Mouse (Mus musculus) activated CD4-positive, CD25-positive, alpha-beta regulatory T cell, adult 4 months (primary cell): ENCODE data around the gene Zfp385b. TPM values are rescaled to one million over a fixed set of nuclear protein-coding genes. Genes with fewer than 3 reads are reported as not detected.

Experiments
- ATAC-seq: one replicate; pipeline ENCODE4 v1.8.0; 2017
- polyA plus RNA-seq, 2 experiments: library from polyadenylated mRNA; unstranded; fragments of 100-300 nt; shearing (Covaris generic); gene quantifications; one replicate each; pipeline ENCODE4 v1.2.1; 2017

Gene Zfp385b
- under 1 TPM in 1 of 2 experiments, not detected in 1; 0.41 TPM for polyA plus RNA-seq

DNA sequence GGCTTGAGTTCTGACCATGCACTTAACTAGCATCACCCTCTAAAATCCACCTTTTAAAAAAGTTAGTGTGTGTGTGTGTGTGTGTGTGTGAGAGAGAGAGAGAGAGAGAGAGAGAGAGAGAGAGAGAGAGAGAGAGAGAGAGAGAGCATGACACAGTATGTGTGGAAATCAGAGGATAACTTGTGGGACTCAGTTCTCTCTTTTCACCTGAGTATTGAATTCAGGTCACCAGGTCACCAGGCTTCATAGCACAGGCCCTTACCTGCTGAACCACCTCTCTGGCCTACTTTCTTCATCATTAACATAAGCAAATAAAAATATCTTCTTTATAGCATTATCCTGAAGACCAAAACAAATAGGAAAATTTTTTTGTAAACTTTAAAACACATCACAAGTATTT lies at the start of gene Zfp385b:
Zfp385b (minus strand) TSS at position 101 of the 400 bp plus-strand sequence.
- no peak for ATAC-seq

DNA sequence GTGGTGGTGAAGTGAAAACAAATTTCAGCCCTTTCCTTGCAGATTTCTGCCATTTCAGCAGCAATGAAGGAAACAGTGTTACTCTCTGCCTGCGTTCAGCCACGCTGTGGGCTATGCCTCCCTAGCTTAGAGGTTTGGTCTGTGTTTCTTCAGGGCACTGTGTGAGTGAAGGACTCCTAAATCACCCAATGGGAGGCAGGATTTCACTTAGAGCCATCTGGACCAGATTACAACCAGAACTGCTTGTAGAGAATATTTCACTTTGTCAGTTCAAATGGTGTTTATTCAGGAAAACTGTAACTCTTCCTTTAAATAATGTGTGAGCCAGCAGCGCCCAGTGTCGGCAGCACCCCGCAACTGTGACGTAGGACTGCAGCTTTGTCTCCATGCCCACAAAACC lies 44.5 kb upstream of the Zfp385b start:
- no peak for ATAC-seq

DNA sequence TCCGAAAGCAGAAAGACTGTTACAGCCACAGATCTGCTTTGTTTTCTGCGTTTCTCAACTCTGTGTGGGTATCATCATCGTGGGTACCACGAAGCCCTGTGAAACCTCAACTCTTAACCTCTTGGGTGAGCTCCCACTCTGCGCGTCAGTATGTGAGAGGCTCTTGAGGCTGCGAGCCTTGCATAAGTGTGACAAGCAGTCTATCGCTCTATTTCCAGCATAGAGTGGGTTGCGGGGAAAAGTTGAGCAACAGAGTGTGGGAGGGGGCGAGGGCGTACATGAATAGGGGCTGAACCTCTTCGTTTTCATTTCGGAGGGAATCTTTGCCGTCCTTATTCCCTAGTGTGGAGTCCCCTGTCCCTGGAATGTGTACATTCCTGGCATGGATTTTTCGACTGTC lies 44.1 kb upstream of the Zfp385b start:
- no peak for ATAC-seq

DNA sequence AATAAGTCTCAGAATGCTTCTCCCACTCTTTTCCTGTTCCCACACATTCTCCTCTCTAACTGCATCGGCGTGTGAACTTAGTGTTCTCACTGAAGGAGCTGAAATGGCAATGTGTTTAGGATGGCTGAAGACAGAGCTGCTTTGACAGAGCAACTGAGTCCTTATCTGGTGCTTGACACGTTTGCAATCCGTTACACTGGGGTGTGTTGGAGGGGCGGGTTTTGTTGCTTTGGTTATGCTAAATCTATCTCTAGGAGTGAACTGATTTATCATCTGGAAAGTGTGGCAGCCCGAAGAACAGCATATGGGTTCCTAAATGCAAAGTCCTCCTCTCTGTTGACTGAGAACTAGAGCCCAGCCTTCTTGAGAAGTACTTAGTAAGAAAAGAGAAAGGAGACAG lies 22.0 kb upstream of the Zfp385b start:
- ATAC-seq = no peak

DNA sequence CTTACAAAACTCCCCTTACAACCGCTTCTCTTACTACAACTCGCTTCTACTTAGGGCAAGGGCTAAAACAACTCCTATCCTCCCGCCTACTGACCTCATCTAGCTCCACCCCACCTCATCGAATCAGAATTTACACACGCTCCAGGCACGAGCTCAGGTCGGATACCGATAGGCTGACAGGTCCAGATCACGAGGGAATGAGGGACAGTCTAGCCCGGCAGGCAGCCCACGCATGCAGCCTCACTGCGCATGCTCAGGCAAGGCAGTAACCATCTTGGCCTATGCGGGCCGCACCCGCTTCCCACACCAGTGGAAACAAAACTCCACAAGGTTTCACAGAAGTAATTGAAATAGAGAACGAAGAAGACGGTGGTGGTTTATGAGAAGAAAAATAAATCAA lies 20.1 kb upstream of the Zfp385b start:
- ATAC-seq = no peak

DNA sequence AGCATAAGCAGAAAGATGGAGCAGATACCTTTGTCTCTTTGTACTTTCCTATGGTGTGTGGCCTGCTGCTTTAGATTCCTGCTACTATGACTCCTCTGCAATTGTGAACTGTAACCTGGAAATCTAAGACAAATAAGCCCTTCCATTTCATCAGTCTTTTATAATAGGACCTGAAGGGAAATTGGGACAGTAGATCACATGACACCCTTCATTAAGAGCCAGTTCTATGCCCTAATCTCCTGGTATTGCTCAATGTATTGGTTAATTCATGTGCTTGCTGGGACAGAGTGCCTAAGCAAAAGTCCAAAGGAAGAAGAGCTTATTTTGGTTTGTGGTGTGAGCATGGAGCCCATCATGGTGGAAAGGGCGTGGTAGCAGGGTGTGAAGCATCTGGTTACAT lies 19.2 kb upstream of the Zfp385b start:
- no peak for ATAC-seq

DNA sequence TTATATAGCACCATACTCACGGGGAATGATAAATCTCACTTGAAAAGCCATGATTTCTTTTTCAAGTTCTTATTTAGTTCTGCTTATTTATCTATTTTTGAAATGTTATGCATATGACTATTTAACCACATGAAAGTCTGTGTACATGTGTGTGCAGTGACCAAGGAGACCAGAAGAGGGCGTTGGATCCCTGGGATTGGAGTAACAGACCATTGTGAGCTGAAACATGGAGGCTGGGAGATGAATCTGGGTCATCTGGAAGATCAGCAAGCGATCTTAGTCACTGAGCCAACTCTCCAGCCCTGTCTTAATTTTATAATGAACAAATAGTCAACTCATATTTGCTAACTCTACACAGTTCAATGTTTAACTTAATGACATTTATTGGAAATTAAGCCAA lies 16.3 kb upstream of the Zfp385b start:
- ATAC-seq = no peak

DNA sequence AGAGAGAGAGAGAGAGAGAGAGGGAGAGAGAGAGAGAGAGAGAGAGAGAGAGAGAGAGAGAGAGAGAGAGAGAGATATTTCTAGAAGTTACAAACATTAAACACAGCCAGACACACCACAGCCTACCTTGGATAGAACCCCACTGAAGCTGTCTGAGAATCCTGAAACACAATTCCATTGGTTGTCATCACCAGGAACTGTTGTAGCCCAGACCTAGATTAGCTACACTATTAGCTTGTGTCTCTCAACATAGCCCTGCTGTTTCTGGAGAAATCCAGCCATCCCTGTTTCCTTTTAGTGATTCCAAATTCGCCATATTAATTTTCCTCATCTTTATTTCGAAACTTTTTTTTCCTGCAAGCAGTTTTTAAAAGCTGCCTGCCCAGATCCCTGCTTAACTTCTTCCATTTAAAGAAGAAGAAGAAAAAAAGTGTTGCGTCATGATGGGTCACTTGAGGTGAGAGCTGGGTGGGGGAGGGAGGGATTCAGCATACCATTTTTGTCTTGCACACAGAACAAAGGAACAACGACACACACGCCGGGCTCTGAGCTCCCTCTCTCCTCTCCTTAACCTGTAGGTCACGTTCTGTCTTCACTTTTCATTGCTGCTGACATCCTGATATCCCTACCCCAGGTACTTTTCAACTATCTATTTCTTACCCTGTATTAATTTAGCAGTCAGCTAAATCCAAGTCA lies 6.8 kb upstream of the Zfp385b start:
- ATAC-seq = no peak

DNA sequence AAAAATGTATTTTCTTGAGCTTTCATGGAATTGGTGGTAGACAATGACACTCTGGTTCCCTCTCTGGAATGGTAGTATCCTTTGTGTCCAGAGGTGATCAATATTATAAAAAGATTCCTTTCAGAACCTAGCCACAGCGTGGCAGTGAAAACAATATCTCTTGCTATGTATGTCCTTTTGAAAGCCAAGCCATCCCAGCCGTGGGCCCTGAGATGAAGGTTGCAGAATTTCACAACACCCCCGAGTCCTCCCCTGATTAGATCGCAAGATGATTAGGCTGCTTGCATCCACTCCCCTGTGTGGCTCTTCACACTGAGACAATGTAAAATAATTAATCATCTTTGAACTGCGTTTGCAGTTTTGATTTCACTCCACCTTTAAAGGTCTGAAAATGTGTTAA lies 3.6 kb upstream of the Zfp385b start:
- no peak for ATAC-seq

DNA sequence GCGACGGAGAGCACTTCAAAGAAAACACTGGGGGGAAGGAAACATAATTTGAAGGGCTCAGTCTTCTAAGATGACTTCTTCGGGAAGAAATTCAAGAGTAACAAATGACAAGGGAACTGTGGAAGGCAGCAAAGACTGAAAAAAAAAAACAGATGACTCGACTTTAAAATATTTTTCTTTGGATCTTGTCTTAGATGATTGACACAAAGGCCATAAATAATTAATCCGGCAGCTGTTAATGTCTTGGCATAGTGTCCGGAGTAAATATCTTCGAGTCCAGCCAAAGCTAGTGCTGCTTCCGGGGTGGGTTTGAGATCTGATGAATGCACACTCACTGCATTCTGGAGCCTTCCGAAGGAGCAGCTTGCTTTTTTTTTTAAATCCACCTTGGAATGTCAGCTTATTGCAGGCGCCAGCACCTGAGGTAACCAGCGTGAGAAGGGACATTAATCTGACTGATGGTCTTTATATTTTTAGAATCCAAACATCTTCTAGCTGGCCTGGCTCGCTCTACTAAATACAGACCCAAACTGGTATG lies 2.0 kb downstream of the Zfp385b start:
- no peak for ATAC-seq

DNA sequence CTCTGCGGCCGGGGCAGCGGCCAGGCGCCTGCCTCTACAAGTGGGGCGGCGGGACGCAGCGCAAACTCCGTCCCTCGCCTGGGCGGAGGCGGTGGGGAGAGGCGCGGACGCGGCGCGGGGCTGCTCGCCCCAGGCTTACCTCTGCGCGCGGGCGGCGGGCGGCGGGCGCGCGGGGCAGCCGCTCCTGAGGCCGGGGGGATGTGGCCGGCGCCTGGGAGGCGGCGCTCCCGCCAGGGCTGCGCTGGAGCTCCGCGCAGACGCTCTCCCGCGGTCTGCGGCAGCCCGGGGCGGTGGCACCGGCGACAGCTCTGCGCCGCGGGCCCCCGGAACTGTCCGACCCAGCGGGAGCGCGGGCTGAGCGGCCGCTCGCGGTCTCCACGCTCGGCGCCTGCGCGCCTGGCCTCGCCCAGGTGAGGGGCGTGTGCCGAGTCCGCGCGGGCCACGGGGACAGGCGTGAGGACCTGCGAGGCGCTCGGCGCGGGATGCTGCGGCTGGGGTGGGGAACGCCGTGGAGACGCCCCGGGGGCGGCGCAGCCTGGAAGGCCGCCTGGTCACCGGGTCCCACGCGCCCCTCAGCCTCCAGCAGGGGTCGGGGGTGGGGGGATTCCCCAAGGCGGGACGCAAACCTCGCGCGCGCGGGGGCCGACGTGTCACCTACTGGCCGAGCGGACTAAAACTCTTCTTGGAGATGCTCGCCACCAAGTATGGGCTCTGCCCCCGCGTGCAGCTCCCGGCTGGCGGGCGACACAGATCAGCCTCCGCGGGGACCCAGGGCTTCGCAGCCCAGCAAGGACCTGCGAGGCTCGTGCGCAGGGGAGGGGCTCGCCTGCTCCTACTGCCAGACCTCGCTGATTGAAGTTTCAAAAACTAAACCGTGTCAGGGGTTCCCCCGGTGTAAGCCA lies 2.8 kb downstream of the Zfp385b start:
- ATAC-seq = no peak

DNA sequence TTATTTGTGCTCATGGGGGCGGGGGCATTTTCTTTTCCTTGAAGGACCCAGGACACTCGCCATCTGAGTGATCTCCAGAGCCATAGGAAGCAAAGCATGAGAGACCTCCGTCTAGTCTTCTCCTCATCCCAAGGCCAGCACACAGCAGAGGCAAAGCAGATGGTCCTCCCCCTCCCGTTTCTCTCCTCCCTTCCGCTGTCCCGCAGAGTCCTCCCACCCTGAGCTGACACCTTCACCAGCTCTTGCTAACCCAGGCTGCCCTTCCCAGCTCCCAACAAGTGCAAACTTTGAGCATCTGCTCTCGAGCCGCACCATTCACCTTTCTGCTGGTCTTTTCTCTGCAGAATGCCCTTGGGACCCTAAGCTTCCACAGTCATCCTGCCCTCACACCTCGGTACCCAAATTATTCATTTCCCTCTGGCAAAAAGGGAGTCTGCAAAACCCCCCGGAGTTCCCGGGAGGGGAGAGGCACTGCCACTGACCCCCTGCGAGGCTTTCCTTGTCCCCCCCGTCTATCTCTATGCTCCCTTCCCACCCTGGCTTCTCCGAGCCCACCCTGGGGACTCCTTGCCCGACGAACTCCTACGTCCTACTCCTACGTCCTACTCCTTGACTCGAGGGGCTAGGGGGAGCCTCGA lies 3.5 kb downstream of the Zfp385b start:
- ATAC-seq = no peak

DNA sequence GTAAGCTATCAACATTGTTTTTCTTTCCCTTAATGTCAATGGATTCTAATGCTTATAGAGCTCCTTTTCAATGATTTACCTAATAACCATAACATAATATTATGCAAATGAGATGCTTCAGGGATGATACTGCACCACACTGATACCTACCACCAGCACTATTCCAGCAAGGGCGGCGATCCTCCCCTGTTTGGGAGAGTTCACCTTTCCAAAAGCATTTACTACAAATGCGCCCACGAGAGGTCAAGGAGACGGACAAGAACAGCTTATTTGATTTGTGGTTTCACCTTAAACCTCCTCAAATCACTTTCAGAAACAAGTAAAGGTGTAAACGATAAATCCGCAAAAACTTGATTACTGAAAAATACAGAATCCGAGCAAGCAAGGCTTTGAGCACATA lies 4.5 kb downstream of the Zfp385b start:
- ATAC-seq = no peak

DNA sequence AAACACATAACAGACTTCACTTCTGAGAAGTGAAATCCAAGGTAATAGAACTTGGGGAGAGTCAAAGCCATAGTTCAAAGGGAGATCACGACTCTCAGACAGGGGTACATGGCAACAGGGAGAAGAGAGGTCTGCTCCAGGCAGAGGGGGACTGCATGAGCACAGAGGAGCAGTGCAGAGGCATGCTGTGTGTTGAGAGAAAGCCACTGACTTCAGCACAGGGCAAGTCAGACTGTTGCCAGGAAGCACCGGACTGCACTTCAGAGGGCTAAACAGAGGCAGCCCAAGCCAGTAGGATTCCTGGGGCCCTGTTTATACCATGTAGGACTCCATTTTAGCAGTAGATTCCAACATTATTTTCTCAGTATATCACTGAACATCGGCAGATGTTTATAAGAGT lies 6.4 kb downstream of the Zfp385b start:
- no peak for ATAC-seq

DNA sequence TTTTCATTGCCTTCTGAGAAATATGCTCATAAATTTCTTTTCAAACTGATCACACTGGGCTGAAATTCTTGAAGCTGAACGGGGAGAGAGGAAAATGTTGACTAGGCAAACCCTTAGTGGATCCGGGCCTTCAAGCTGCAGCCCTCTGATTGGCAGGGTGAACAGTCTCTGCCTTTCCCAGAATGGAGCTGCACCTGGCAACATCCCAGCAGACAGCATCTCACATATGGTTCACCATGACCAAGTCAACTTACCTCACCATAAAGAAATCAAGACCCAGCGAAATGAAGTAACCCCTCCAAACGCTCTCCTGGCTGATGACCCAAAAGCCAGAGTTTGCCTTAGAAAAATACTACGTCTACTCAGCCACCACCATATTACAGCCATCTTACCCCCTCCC lies 8.7 kb downstream of the Zfp385b start:
- ATAC-seq = no peak

DNA sequence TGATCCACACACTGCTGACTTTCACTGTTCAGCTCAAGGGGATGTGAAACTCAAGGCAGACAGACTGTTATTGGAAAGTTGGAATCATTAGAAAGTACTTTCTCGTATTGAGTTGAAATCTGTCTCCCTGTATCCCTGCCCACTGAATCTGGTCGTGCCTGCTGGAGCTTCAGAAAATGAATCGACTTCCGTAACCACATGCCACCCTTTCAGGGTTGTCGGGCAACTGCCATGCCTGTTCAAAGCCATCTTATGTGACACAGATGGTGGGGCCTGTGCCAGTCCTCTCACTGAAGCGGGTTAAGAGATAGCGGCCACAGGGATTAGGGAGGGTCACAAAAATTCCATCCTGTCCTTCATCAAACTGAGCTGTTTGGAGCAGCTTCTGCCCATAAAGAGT lies 14.7 kb downstream of the Zfp385b start:
- no peak for ATAC-seq

DNA sequence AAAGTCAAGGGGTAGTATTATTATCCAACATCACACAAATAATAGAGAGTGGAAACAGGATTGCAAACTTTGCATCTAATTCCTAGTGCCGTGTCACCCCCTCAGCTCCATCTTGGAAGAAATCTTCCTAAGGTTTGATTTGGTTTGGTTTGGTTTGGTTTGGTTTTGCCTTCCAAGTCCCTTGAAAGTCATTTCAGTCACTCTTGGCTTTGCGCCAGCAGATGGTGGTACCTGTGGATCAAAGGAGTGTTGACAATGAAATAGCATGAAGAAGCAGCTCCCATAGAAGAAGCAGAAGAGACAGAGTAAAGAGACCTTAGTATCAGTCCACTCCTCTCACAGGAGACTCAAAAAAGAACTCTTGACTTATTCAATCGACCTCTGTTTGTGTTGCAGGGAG lies 17.1 kb downstream of the Zfp385b start:
- ATAC-seq = no peak

DNA sequence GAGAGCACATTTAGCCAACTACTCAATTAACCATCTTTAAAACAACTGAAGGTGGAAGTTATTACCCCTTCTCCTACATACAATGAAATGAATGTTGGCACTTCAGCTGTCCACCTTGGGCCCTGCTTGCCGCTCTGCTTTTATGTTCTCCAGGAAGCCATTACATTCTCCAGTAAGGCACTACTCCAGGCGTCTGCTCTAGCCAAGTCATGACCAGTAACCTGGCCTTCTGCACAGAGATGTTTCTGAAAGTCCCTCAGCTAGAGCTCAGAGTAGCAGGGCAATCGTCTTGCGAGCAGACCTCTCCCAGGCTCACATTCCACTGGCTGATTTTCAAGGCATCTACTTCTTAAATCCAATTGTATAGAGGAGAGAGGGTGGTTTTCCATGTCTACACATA lies 18.0 kb downstream of the Zfp385b start:
- ATAC-seq = no peak

DNA sequence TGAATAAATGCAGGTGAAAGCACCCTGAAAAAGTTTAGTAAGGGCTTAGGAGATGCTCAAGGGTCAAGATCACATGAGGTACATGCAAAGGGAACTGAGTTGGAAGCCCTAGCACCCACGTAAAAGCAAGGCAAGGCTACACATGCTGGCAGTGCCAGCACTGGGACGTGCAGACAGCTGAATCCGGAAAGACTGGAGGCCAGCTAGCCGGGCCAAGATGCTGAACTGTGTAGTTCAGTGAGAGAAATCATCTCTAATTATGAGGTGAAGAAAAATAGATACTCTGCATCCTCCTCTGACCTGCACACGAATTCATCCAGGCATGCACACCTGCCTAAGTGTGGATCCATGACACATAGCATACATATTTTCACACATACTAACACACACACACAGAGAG lies 18.4 kb downstream of the Zfp385b start:
- no peak for ATAC-seq

DNA sequence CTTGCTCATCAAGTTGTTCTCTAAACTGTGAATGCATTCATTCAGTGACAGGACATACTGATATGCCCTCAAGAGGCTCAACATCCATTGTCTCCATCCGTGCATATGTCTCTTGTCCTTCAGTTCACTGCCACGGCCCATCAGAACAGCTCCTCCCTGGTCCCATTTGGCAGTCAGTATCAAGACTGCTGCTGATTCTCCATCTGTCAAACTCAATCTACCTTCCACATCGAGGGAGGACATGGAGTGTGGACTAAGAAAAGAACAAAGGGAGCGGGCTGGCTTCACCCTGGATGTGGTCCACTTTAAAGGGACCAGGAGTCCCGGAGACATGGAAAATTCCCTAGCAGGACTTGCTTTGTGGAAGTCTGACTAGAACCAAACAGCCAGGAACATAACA lies 22.2 kb downstream of the Zfp385b start:
- ATAC-seq = no peak

DNA sequence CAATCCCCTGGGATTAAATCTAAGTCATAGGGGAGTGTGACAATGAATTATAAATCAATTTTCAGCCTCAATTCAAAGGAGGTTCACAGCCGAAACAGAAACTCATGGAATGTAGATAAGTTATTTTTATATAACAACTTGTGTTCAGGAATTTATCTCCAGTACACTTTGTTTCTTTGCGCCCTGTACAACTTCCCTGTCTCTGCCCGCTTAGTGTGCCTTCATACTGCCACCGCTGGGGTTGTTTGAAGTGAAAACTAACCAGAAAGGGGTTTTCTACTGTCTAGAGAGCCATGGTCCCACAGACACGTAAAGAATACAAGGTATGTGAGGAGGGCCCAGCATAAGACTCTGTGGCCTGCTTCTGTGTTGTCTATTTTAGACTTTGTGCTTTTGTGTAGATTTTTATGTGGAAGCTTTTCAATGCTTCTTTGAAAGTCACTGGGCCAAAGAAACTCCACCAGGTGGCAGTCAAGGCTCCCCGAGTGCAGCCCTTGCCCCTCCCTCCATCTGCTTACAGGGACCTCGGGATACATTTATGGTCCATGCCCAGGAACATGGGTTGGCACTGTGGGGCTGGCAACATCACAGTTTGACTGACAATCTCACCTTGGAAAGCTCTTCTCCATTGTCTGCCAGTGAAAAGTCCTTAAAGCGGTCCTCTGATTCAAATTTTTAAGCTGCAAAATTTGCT lies 23.4 kb downstream of the Zfp385b start:
- no peak for ATAC-seq

DNA sequence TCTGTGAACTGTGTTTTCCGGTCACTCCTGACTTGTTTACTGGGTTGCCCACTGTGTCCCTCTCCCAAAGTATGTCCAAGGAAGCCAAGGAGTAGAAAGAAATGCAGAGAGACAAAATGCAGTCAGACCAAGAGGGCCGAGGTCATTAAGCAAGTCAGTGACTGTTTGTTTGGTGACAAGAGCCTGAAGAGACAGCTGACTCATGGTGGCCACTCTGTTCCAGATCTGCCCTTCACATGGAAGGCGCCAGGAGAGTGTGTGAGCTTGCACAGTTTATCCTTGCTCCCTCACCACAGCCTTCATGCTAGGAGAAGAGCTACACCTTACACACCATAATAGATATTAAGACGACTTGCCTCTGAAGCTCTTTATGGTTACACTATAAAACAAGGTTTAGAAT lies 28.6 kb downstream of the Zfp385b start:
- ATAC-seq = no peak

DNA sequence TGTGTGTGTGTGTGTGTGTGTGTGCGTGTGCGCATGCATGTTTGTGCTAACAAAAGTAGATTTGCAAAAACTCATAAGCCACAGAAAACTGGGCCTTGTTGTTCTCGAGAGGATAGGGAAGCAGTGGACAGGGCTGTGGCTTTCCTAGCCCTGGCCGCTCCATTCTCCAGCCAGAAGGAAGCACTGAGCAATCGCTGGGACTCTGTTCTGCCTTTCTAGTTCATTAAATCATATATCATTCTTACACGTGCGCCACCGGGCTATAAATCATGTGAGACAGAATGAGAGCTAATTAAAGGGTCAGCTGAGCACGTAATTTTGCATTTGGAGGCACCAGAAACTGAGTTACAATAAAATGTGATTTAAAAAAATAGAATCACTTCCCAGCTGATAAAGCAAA lies 29.1 kb downstream of the Zfp385b start:
- ATAC-seq = no peak
